Mouse (Mus musculus): ENCODE results near the gene Wnt11. TPM values are rescaled to one million over a fixed set of nuclear protein-coding genes. Genes with fewer than 3 reads are reported as not detected.

The Wnt11 gene
- total RNA-seq, 2 experiments from 2014 or later = 2.0 to 2.5 TPM

- no peak for TF ChIP-seq CTCF (conservative IDR thresholded peaks at IDR 0.05)
- DNase-seq (ENCODE audit: low spot score in 2 of 2) = no peak
- H3K27ac ChIP-seq = no peak overlapping the region
- no peak overlapping the region for H3K4me3 ChIP-seq
Measured at GRCm38 (mm10) chr7:98804841-98805772, 29.8 kb upstream of the Wnt11 start.

- Histone ChIP-seq H3K4me3 (no peak overlapping the region), H3K27ac (no peak overlapping the region)
- no peak for TF ChIP-seq CTCF (conservative IDR thresholded peaks at IDR 0.05)
- no peak for DNase-seq (ENCODE audit: low spot score in 2 of 2)
Measured at GRCm38 (mm10) chr7:98806961-98807360, 28.0 kb upstream of the Wnt11 start.

GRCm38 (mm10) chr7:98809372-98809771, 25.5 kb upstream of the Wnt11 start:
- no peak for TF ChIP-seq CTCF (conservative IDR thresholded peaks at IDR 0.05)
- H3K4me3 ChIP-seq = no peak overlapping the region
- no peak for DNase-seq (ENCODE audit: low spot score in 2 of 2)
- no peak overlapping the region for H3K27ac ChIP-seq

- DNase-seq (ENCODE audit: low spot score in 2 of 2) = no peak
- TF ChIP-seq CTCF (conservative IDR thresholded peaks at IDR 0.05) = no peak
- H3K27ac ChIP-seq = no peak overlapping the region
- H3K4me3 ChIP-seq = no peak overlapping the region
Measured at GRCm38 (mm10) chr7:98810619-98811018, 24.3 kb upstream of the Wnt11 start.

GRCm38 (mm10) chr7:98820501-98820900, 14.4 kb upstream of the Wnt11 start:
- TF ChIP-seq CTCF (conservative IDR thresholded peaks at IDR 0.05) = no peak
- DNase-seq (ENCODE audit: low spot score in 2 of 2) = no peak
- no peak overlapping the region for H3K4me3 ChIP-seq
- H3K27ac ChIP-seq = no peak overlapping the region

GRCm38 (mm10) chr7:98822881-98823280, 12.0 kb upstream of the Wnt11 start:
- no peak for DNase-seq (ENCODE audit: low spot score in 2 of 2)
- Histone ChIP-seq H3K27ac (no peak overlapping the region), H3K4me3 (no peak overlapping the region)
- TF ChIP-seq CTCF (conservative IDR thresholded peaks at IDR 0.05) = no peak

- no peak for TF ChIP-seq CTCF (conservative IDR thresholded peaks at IDR 0.05)
- H3K4me3 ChIP-seq = no peak overlapping the region
- H3K27ac ChIP-seq = no peak overlapping the region
- no peak for DNase-seq (ENCODE audit: low spot score in 2 of 2)
Measured at GRCm38 (mm10) chr7:98823896-98824822, 10.8 kb upstream of the Wnt11 start.

GRCm38 (mm10) chr7:98828052-98828451, 6.9 kb upstream of the Wnt11 start:
- Histone ChIP-seq H3K27ac (no peak overlapping the region), H3K4me3 (no peak overlapping the region)
- no peak for DNase-seq (ENCODE audit: low spot score in 2 of 2)
- TF ChIP-seq CTCF (conservative IDR thresholded peaks at IDR 0.05) = no peak

- TF ChIP-seq CTCF (conservative IDR thresholded peaks at IDR 0.05) = no peak
- H3K27ac ChIP-seq = no peak overlapping the region
- DNase-seq (ENCODE audit: low spot score in 2 of 2) = no peak
- no peak overlapping the region for H3K4me3 ChIP-seq
Measured at GRCm38 (mm10) chr7:98828876-98829275, 6.0 kb upstream of the Wnt11 start.

GRCm38 (mm10) chr7:98831290-98831689, 3.6 kb upstream of the Wnt11 start:
- H3K4me3 ChIP-seq = no peak overlapping the region
- no peak for TF ChIP-seq CTCF (conservative IDR thresholded peaks at IDR 0.05)
- H3K27ac ChIP-seq = no peak overlapping the region
- DNase-seq (ENCODE audit: low spot score in 2 of 2) = no peak

GRCm38 (mm10) chr7:98835519-98836441, 868 bp downstream of the Wnt11 start:
- no peak for TF ChIP-seq CTCF (conservative IDR thresholded peaks at IDR 0.05)
- Histone ChIP-seq H3K4me3 (peak overlapping the region; percentile 67), H3K27ac (no peak overlapping the region)
- DNase-seq (ENCODE audit: low spot score in 2 of 2) = no peak

- TF ChIP-seq CTCF (conservative IDR thresholded peaks at IDR 0.05) = peak; percentile 85
- H3K4me3 ChIP-seq = peak overlapping the region; percentile 51; the same call in 1 of the 2 replicates
- no peak overlapping the region for H3K27ac ChIP-seq
- DNase-seq (ENCODE audit: low spot score in 2 of 2) = peak in 1 of 2 experiments; percentile 56
Measured at GRCm38 (mm10) chr7:98836646-98837045, 1.7 kb downstream of the Wnt11 start.
